Mouse (Mus musculus) c-Kit-positive CD71-positive TER-119-negative erythroid progenitor cells, embryonic 14.5 days (primary cell): Measurements from ENCODE around the gene Adamts14.

Experiments
- DNase-seq: peaks from one replicate; pipeline ENCODE4 v3.0.0-alpha.2; 2013; ENCODE audit warnings: low read depth

Adamts14 gene

DNA sequence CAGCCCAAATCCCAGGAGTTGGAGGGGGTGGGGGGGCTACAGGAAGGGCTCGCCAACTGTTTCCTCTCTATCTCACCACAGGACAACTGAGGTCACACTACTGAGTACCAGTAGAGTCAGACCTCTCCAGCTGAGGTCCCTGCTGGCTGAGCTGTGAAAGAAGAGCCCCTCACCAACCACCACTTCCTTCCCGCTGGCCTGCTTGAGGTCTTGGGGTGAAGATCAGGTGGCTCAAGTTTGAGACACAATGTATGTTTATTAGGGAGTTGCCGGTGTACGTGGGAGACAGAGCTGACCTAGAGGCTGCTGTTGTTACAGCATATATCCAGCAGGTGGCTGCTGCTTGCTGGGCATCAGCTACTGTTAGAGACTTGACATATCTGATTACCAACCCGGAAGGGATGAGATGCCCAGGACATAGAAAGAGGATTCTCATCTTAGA, 2.5 kb upstream of the Adamts14 start:
- DNase-seq: peak; percentile 9

DNA sequence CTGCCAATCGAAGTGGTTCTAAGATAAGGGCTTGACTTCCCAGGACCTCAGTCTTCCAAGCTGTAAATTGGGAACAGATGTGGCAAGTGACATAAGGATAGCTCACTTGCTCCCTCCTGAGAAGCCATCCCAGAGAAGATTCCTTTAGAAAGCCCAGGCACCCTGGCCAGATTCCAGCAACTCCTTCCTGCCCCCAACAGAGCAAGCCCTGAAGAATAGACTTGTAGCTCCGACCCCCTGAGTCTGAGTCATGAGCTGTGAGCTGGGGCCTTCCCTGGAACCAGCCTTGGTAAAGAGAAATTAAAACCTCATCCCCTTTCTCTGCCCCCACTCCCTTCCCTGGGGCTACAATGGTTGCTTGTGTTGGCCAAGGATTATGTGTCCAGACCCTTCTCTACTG, 1.3 kb upstream of the Adamts14 start:
- DNase-seq: no peak

DNA sequence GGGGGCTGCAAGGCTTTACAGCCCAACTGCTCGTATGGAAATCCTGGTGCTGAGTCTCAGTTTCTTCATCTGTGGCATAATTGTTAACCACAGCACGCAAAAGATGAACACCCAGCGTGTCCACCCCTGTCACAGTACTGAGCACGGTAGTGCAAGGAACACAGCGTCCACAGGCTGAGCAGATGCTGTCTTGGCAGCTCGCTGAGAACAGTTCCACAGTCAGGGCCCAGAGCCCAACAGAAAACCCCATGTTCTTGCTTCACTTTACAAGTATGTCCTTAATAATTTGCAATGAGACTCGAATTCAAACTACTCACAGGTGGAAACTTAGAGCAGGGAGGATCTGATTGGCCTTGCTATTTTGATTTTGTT, 592 bp upstream of the Adamts14 start:
- no peak for DNase-seq

DNA sequence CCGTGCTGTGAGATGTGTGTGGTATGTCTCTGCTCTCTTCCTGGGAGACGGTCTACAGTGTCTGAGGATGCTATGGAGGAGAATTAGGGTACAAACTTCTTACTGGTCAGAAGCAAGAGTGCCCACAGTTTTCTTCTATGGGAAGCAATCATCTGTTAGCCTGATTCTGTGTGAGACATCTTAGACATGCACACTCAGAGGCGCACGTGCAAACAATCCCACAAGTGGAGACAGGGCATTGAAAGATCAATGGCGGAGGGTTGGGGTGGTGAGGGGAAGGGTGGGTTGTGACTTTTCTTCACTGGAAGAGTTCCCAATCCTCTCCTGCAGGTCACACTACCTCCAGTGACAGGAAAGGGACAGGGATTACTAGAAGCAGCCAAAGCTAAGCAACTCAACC, 607 bp downstream of the Adamts14 start:
- no peak for DNase-seq

DNA sequence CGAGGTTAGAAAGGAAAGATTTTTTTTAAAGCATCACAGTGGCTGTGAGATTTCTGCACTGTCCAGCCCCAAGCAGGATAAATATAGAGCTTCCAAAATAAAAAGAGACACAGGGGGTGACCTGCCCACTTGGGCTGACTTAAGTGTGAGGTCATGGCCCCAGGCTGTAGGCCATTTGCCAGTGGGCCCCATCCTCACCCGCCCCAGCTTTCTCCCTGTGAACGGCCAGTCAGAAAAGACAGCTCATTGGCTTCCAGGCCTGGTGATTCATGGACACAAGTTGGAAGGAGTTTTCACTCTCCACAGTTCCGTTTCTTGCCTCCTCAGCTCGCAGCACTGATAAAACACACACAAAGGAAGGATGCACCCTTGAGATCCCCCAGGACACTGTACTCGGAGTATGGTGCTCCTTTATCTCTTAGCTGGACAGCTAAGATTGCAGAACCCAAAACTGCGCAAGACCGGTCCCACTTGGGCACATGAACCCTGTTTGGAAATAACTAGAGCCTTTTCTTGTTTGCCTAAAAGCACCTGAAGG, 1.1 kb downstream of the Adamts14 start:
- no peak for DNase-seq

DNA sequence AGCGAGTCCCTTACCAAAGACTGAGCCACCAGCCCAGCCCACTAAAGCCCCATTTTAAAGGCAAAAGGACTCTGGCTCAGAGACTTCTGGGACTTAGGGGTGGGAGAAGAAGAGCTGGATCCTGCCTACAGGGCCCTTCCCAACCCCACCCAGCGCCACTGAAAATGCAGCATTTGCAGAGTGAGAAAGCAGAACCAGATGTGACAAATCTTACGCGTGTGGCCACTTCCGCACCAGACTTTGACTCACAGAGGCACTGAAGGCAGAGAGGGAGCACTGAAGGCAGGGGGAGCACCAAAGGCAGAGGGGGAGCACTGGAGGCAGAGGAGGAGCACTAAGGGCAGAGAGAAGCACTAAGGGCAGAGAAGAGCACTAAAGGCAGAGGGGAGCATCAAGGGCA, 5.9 kb downstream of the Adamts14 start:
- no peak for DNase-seq

DNA sequence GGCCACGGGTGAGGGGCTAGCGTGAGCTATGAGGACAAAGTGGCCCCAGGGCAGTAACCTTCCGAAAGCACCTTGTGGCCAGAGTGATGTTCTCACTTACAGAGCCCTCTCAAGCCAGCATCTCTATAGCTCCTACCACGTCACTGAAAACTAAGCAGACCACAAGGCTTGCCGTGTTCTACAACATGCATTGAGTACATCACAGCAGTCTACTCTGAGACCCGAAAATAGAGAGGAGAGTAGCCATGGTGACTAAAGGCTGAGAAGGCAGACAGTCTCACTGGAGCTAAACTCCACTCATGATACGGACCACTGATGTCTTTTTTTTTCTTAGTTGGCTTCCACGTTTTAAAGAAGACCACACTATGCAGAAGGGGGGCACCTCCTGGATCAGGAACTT, 9.6 kb downstream of the Adamts14 start:
- no peak for DNase-seq

DNA sequence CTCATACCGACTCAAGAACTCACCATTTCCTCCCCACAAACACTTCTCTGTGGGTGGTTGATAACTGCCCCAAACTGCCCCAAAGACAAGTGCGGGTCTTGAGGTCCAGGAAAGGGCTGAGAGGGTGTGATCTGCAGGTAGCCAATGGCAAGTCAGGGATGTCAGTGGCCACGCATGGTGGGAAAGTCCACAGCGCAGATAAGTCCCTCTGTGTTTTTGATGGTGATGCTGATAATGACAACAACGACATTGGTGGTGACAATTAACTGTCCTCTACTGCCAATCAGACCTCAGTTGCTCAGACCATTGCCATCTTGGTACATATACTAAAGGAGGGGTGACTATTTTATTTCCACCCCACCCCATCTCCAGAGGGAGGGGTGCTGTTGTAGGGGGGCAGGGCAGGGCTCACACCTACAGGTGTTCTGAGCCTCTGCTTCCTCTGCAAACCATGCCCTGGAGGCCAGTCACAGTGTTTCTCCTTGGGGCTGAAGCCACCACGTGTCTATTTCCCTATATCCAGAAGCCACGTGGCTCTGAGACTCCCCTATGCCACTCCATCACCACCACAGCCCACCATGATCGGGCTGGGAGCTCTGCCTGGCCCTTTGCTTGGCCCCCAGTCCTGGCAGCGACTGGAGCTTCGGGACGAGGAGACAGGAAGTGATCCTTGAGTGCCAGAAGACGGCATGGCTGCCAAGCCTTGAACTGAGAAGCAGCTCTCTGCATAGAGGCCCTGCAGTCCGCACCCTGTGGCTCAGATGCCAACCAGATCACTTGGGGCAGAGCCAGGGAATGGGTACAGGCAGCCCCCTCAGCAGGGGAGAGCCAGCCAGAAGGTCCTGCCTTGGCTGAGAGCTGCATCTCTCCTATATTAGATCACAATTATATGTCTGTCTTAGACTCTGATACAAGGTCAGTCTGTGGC, 11.7 kb downstream of the Adamts14 start:
- no peak for DNase-seq

DNA sequence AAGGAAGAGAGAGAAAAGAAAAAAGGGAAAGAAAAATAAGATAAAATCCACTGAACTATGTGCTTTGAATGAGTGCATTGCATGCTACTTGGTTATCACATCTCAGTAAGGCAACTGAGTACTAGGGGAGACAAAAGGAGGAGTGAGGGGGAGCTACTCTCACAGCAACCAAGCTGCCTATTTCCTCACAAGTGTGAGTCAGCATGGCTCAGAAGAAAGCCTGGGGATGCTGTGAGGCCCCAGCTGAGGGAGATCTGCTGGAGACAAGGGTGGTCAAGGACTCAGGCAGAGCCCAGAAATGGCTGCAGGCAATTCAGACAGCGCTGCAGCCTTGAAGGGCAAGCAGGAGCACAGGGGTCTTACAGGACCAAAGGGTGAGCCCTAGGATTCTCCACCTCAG, 15.1 kb downstream of the Adamts14 start:
- no peak for DNase-seq

DNA sequence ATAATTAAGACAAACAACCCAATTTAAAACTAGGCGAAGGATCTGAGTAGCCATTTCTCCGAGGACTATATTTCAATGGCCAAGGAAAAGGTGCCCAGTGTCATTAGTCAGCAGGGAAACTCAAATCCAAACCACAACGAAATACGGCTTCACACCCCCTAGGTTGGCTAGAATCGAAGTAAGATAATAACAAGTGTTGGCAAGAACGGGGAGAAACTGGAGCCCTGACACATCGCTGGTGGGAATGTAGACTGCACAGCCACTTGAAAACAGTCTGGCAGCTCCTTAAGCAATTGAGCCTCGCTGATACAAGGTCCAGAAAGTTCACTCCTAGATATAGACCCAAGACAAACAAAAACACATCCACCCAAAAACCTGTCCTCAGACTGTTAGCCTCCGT, 16.6 kb downstream of the Adamts14 start:
- DNase-seq: no peak

DNA sequence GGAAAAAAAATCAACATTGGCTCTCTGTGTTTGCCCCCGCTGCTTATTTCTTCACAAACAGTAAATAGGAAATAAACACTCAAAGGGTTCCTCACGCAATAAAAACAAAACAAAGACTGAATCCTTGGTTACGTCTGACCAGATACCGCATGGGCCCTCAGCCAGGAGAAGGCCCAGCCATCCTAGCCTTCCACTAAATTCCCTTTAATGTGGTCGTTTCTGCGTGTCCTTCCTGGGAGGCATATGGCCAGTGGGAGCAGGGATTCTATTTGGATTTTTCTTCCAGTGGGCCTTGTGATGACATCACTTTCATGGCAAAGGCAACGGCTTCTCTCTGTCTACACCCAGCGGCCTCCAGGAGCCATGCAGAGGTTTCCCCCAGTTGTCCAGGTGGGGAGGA, 18.0 kb downstream of the Adamts14 start:
- DNase-seq: no peak

DNA sequence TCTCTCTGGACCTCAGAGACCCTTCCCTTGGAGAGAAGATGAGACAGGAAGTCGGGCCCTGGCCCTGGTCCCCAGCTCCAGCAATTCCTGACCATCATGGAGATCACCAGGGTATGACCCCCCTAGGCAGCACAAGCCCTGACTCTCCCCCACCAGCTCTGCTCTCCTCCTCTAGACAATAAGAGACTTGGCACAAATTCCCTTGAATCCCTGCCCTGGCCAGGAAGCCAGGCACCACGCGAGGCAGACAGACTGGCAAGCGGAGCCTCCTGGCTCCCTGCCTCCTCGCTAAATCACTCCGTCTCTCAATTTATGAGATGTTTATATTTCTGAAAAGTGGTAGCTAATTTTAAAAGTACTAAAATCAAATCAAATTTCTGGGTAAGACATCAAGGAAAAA, 18.5 kb downstream of the Adamts14 start:
- DNase-seq: no peak

DNA sequence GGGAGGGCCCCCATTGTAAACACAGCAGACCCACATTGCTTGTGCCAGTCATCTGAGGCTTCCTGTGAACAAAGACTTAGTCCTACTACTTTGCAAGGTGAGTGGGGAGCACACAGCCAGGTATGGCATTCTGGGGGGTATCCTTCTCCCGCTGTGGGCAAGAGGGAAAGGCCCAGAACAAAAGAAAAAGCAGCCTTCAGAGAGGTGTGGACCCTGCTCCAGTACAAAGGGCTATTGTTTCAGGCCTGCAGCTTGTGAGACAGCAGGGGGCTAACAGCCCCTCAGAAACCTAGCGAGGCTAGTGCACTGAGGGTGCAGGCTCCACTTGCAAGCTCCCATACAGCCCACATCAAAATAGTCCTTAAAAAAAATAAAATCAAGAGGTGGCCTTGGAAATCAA, 23.3 kb downstream of the Adamts14 start:
- no peak for DNase-seq

DNA sequence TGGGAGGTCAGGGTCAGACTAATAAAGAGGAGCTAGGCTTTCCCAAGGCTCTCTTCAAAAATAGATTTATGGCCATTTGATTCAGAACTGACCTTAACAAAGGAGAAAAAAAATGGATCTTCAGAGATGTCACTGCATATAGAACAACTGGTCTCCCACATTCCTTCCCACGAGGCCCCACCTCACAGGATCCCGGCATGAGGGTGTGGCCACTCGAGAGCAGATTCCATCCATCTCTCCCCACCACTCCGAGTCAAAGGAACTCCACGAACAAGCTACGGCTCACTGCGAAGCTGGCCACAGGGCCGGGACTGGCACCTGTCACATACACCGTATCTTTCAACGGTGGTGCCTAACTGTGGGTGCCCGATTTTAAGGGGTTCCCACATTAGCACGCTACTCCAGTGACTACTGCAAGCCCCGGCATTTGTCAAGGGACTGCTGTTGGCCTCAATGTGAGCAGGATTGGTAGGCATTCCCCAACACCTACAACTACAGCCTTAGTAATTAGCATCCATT, 24.6 kb downstream of the Adamts14 start:
- no peak for DNase-seq

DNA sequence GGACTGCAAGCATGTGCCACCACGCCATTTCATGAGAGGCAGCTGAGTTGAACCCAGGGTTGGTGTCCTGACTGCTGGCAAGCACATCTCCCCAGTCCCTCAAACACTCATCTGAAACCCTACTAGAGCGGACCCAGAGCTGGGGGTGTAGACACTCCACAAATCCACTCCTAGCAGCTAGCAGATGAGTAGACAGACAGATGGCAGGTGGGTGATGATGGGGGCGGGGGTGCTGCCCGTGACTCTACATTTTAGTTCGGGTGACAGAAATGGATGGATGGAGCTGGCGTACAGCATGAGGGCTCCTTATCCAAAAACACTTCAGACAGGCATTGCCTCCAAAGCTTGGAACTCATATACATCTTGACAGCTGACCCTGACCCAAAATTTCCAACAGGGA, 26.9 kb downstream of the Adamts14 start:
- no peak for DNase-seq

DNA sequence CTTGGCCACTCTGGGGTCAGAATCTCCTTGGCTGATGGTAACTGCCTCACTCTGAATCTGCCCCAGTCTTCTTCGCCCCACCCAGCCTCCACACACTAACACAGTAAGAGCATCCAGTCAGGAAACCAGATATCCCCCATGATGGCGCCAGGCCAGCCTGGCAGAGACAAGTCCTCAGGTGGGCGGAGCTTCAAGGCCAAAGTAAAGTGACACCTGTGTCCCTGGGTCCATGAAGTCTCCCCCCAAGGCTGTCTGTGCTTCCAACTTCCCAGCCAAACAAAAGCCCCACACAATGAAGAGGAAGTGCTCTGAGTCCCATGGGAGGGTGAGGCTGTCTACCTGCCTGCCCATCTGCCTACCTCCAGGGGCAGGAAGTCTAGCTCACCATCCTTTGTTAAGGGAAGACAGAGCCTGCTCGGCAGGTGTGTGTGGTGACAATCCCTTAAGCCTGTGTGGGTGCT, 31.2 kb downstream of the Adamts14 start:
- DNase-seq: no peak

DNA sequence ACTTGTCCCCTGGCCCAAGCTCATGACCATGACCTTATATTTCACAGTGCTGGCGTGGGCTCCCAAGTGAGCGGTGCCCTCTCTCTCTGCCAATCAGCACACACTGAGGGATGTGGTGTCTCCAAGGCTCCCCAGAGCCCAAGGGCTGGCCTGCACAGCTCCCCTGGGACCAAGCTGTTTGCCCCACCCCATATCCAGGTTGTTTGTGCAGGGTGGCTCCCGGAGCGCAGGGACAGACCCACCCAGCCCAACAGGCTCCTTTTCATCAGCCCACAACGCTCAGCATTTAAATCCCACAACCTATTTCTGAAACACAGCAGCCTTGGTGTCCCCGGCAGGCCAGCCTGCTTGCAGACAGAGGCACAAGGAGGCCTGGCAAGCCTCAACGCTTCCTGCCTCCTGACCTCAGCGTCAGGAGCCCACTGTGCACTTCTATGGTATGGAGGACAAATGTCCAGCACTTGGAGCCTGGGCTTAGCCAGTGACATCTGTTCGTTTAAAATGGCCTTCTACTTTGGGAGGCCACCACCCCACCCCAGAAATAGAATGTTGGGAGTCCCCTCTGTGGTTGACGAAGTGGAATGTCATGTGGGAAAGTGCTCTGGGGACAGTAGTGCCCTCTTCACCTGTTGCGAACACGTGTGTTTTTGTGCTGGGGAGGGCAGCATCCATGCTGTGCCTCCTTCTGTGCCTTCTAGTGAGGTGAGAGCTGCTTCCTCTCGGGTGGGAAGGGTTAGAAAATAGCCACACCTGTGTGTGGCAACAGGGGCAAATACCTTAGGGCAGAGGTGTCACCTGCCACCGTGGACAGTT, 32.9 kb downstream of the Adamts14 start:
- no peak for DNase-seq

DNA sequence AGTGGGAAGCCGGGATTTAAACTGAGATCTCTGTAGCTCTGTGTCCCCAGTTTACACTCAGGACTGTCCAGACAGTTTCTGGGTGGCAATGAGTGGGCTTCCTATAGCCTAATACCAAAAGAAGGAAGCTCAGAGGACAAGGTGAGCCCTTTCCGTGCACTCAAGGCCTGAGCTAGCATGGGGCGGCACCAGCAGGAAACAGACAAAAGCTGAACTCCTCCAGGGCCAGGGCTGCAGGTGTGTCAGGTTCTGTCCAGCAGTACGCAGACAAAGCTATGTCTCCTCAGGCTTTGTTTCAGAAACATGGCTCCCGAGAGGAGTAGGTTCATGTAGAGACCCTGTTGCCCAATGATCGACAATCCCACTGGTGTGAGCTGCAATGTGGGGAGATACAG, 35.9 kb downstream of the Adamts14 start:
- no peak for DNase-seq

DNA sequence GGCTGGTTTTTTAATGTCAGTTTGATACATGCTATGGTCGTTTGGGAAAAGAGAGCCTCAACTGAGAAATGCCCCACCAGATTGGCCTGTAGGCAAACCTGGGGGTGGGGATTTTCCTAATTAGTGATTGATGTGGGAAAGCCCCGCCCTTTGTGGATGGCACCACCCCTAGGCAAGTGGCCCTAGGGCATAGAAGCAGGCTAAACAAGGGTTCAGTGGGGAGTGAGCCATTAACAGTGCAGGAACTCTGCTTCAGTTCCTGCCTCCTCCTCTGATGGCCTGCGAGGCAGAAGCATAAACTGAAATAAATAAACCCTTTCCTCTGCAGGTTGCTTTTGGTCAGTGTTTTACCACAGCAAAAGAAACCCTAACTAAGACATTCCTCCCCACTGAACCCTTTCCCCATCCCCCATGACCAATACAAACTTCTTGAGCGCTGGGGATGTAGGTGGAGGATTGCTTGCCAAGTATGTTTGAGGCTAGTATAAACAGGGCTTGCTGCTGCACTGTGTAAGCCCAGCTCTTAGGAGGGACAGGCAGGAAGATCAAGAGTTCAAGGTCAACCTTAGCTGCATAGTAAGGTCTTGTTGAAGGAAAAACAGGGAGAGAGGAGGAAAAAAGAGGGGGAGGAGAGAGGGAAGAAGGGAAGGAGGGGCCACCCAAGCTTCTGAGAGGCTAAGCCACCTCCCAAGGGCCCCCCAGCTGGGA, 36.4 kb downstream of the Adamts14 start:
- DNase-seq: no peak

DNA sequence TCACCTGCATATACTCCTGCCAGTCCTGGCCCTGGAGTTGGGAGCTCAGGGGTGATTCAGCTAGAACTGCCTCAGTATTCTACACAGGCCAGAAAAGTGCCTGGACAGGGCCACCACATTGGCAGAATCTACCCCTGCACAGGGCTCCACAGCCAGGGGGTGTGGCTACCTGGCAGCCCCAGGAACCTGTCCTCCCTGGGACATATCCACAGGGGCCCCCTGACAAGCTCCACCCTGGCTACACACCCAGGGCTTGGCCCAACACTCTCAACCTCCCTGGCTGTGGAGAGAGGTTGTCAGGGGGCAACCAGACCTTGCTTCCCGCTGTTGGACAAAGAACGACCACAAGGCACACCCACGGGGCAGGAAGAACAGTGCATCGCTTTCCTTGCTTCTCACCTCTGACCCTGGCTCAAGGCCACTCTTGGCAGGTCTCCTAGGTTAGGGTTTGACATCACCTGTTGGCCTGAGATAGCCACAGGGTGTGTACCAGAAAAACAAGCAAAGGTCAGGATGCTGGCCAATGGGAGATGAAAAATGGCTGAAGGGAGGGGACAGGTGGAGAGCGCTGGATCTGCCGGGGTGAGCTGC, 37.5 kb downstream of the Adamts14 start:
- DNase-seq: no peak

DNA sequence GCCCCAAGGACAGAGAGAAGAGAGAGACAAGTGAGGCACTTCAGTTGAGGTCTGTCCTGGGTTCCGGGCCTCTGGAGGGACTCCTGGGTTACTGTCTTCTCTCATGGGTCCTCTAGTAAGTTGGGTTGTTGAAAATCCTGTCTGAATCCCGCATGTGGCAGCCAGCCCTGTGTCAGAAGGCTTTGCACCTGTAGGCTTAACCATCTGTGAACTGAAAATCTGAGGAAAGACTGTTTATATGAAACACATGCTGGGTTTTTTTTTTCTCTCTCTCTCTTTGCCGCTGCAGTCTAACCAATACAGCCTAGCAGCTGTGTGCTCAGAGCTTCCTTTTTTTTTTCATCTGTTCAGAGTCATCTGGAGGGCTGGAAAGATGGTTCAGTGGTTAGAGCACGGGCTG, 38.9 kb downstream of the Adamts14 start:
- no peak for DNase-seq
